Mouse (Mus musculus): ENCODE measurements around the gene Vac14. TPM values are rescaled to one million over a fixed set of nuclear protein-coding genes. Genes with fewer than 3 reads are reported as not detected.
"Not testable (repeated sequence)": the region's sequence is repeated elsewhere in the genome, so short reads cannot be mapped to it uniquely, and the experiment has no call there.

The Vac14 gene
- total RNA-seq, 2 experiments from 2014 or later, result 15.8 to 16.1 TPM

GRCm38 (mm10) chr8:110648577-110648976 is 30.2 kb downstream of the Vac14 start:
- DNase-seq, result no peak

GRCm38 (mm10) chr8:110649286-110649685 is 30.9 kb downstream of the Vac14 start:
- DNase-seq, result no peak

GRCm38 (mm10) chr8:110650838-110651237 is 32.5 kb downstream of the Vac14 start:
- DNase-seq, result no peak

GRCm38 (mm10) chr8:110651847-110652246 is 33.5 kb downstream of the Vac14 start:
- DNase-seq, result peak in 1 of 2 experiments; percentile 46

- DNase-seq, result no peak
These were observed 36.0 kb downstream of the Vac14 start for GRCm38 (mm10) chr8:110654075-110655060.

GRCm38 (mm10) chr8:110655827-110656226 is 37.4 kb downstream of the Vac14 start:
- DNase-seq, result no peak

GRCm38 (mm10) chr8:110657661-110658060 is 39.3 kb downstream of the Vac14 start:
- peak in 1 of 2 experiments; percentile 44 for DNase-seq

GRCm38 (mm10) chr8:110660121-110660520 is 41.7 kb downstream of the Vac14 start:
- DNase-seq, result peak; percentile 51 to 68

- DNase-seq, result no peak
These were observed 44.2 kb downstream of the Vac14 start for GRCm38 (mm10) chr8:110662545-110662944.

GRCm38 (mm10) chr8:110663015-110663742 is 44.8 kb downstream of the Vac14 start:
- no peak for DNase-seq

- peak; percentile 58 for DNase-seq
These were observed 46.0 kb downstream of the Vac14 start for GRCm38 (mm10) chr8:110664202-110664896.

- no peak for DNase-seq
These were observed 46.6 kb downstream of the Vac14 start for GRCm38 (mm10) chr8:110665000-110665399.

- not testable (repeated sequence) for DNase-seq
These were observed 49.3 kb downstream of the Vac14 start for GRCm38 (mm10) chr8:110667590-110668177.

GRCm38 (mm10) chr8:110669932-110670628 is 51.7 kb downstream of the Vac14 start:
- DNase-seq, result no peak

- peak; percentile 76 to 82 for DNase-seq
These were observed 52.9 kb downstream of the Vac14 start for GRCm38 (mm10) chr8:110671309-110671708.

GRCm38 (mm10) chr8:110672133-110672532 is 53.7 kb downstream of the Vac14 start:
- peak in 1 of 2 experiments; percentile 56 for DNase-seq

GRCm38 (mm10) chr8:110673168-110673567 is 54.8 kb downstream of the Vac14 start:
- DNase-seq, result no peak

- DNase-seq, result no peak
These were observed 56.2 kb downstream of the Vac14 start for GRCm38 (mm10) chr8:110674589-110674988.

- DNase-seq, result peak; percentile 63 to 68
These were observed 58.3 kb downstream of the Vac14 start for GRCm38 (mm10) chr8:110676702-110677101.

- DNase-seq, result no peak
These were observed 58.8 kb downstream of the Vac14 start for GRCm38 (mm10) chr8:110677174-110677660.

- DNase-seq, result no peak
These were observed 60.6 kb downstream of the Vac14 start for GRCm38 (mm10) chr8:110678989-110679388.

All from heart, adult 18-20 months (tissue).